In genomic region chrX:75083982-75084773, GRCm38 (mm10) we compare ENCODE assay signal across 8 mouse cellular contexts. TPM values are rescaled to one million over a fixed set of nuclear protein-coding genes. Genes with fewer than 3 reads are reported as not detected.
A peak's percentile ranks its signal among the peaks of the same experiment; 100 is the strongest.
DNase-seq lines count a peak whose midpoint lies in the region; ATAC-seq and TF ChIP-seq lines count a peak whose summit lies in the region.

No protein-coding gene starts in this region.

- TF ChIP-seq CTCF in cerebellum, adult 2 months (IDR thresholded peaks at IDR 0.05; ENCODE audit: borderline replicate concordance, insufficient read depth, low read depth, low read length) = no peak
- TF ChIP-seq CTCF in forebrain, postnatal 0 days (IDR thresholded peaks at IDR 0.05; ENCODE audit: low read depth) = no peak
- TF ChIP-seq CTCF in hindbrain, postnatal 0 days (IDR thresholded peaks at IDR 0.05; ENCODE audit: low read depth) = no peak

- WGBS in cerebellum, adult 2 months = 8% methylated on average over 25 of the region's 26 CpGs
- 33% methylated on average over 26 of the region's 26 CpGs for WGBS in forebrain, postnatal 0 days
- WGBS in hindbrain, postnatal 0 days = 37% methylated on average over 25 of the region's 26 CpGs

- no peaks in the 10 kb centered on the region for H3K27me3 ChIP-seq in cerebellum, adult 2 months (ENCODE audit: control insufficient read depth, insufficient read depth, low read length)
- H3K27me3 ChIP-seq in forebrain, postnatal 0 days (ENCODE audit: insufficient read depth, low read length) = no peaks in the 10 kb centered on the region
- H3K27me3 ChIP-seq in hindbrain, postnatal 0 days (ENCODE audit: insufficient read depth, low read length) = no peaks in the 10 kb centered on the region

- ATAC-seq in forebrain, postnatal 0 days = peak; percentile 87
- ATAC-seq in hindbrain, postnatal 0 days = peak; percentile 91

- no peaks in the 10 kb centered on the region for H3K4me1 ChIP-seq in cerebellum, adult 2 months (ENCODE audit: control insufficient read depth, insufficient read depth, low read length)
- no peaks in the 10 kb centered on the region for H3K4me1 ChIP-seq in forebrain, postnatal 0 days (ENCODE audit: insufficient read depth)
- no peaks in the 10 kb centered on the region for H3K4me1 ChIP-seq in hindbrain, postnatal 0 days (ENCODE audit: insufficient read depth, low read length)

- peak overlapping the region; percentile 50 for H3K9ac ChIP-seq in forebrain, postnatal 0 days
- H3K9ac ChIP-seq in hindbrain, postnatal 0 days (replicated peaks; ENCODE audit: low read length) = peak overlapping the region; percentile 30; the same call in 1 of the 2 replicates

- H3K4me2 ChIP-seq in forebrain, postnatal 0 days (ENCODE audit: low read depth) = peak overlapping the region; percentile 51
- H3K4me2 ChIP-seq in hindbrain, postnatal 0 days (ENCODE audit: low read depth, low read length) = peak overlapping the region; percentile 58

- H3K9me3 ChIP-seq in forebrain, postnatal 0 days (ENCODE audit: low read length) = no peaks in the 10 kb centered on the region
- no peaks in the 10 kb centered on the region for H3K9me3 ChIP-seq in hindbrain, postnatal 0 days (ENCODE audit: low read length)

- H3K4me3 ChIP-seq in cerebellum, adult 2 months (replicated peaks; ENCODE audit: insufficient read depth, low read depth, low read length) = peak overlapping the region; percentile 97
- peak overlapping the region; percentile 40 for H3K4me3 ChIP-seq in forebrain, postnatal 0 days (ENCODE audit: low read depth, low read length)
- peak overlapping the region; percentile 46 for H3K4me3 ChIP-seq in hindbrain, postnatal 0 days (ENCODE audit: low read length)

- TF ChIP-seq POLR2A in cerebellum, adult 2 months (IDR thresholded peaks at IDR 0.05; ENCODE audit: borderline replicate concordance, insufficient read depth, low read length) = no peak

- no peaks in the 10 kb centered on the region for H3K36me3 ChIP-seq in forebrain, postnatal 0 days (ENCODE audit: insufficient read depth)
- H3K36me3 ChIP-seq in hindbrain, postnatal 0 days (ENCODE audit: insufficient read depth, low read length) = no peaks in the 10 kb centered on the region

- DNase-seq in urinary bladder, postnatal 14 days (ENCODE audit: low spot score) = peak; percentile 2
- no peak for DNase-seq in urinary bladder, adult 2 months (ENCODE audit: low spot score)
- peak; percentile 49 for DNase-seq in cerebellum, adult 2 months
- peak; percentile 14 for DNase-seq in forebrain, postnatal 0 days
- peak; percentile 10 for DNase-seq in hindbrain, postnatal 0 days (ENCODE audit: low spot score)
- peak; percentile 29 for DNase-seq in liver
- peak; percentile 49 for DNase-seq in naive thymus-derived CD4-positive, alpha-beta T cell, adult 2 months (ENCODE audit: low read depth)
- no peak for DNase-seq in layer of hippocampus, adult 9-11 months

- peak overlapping the region; percentile 73; the same call in 1 of the 2 replicates for H3K27ac ChIP-seq in cerebellum, adult 2 months (ENCODE audit: insufficient read depth, low read length)
- H3K27ac ChIP-seq in forebrain, postnatal 0 days (ENCODE audit: low read depth, low read length) = peak overlapping the region; percentile 50; the same call in 1 of the 2 replicates
- peak overlapping the region; percentile 32; the same call in 1 of the 2 replicates for H3K27ac ChIP-seq in hindbrain, postnatal 0 days

RNA-seq across cellular contexts. Expression of gene Gab3, which starts 1.1 kb away (rescaled TPM):
- polyA plus RNA-seq in urinary bladder, adult 2 months (2012; rRNA removed) = 1.3 and 1.7 TPM in 2 replicates
- polyA plus RNA-seq in cerebellum, adult 2 months (2012; rRNA removed) = 1.6 and 1.8 TPM in 2 replicates
- 2.1 and 2.8 TPM in 2 replicates for total RNA-seq in forebrain, postnatal 0 days (2014; rRNA removed)
- polyA plus RNA-seq in forebrain, postnatal 0 days (2015; fragmentation: Nextera tagmentation; extraction: Ambion mirVana) = 1.4 and 2.5 TPM in 2 replicates
- total RNA-seq in hindbrain, postnatal 0 days (2014; rRNA removed) = 2.3 and 7.9 TPM in 2 replicates
- 3.5 and 3.7 TPM in 2 replicates for polyA plus RNA-seq in hindbrain, postnatal 0 days (2015; fragmentation: Nextera tagmentation; extraction: Ambion mirVana)

RNA-seq across cellular contexts. Expression of gene Dkc1, which starts 11.5 kb away (rescaled TPM):
- 26.4 and 28.9 TPM in 2 replicates for polyA plus RNA-seq in urinary bladder, adult 2 months (2012; rRNA removed)
- polyA plus RNA-seq in cerebellum, adult 2 months (2012; rRNA removed) = 43.9 and 48.8 TPM in 2 replicates
- total RNA-seq in forebrain, postnatal 0 days (2014; rRNA removed) = 16.5 and 33.4 TPM in 2 replicates
- 42.4 and 57.8 TPM in 2 replicates for polyA plus RNA-seq in forebrain, postnatal 0 days (2015; fragmentation: Nextera tagmentation; extraction: Ambion mirVana)
- 9.2 and 11.2 TPM in 2 replicates for total RNA-seq in hindbrain, postnatal 0 days (2014; rRNA removed)
- 56.6 and 63.7 TPM in 2 replicates for polyA plus RNA-seq in hindbrain, postnatal 0 days (2015; fragmentation: Nextera tagmentation; extraction: Ambion mirVana)

RNA-seq across cellular contexts. Expression of gene Mpp1, which starts 46.6 kb away (rescaled TPM):
- polyA plus RNA-seq in urinary bladder, adult 2 months (2012; rRNA removed) = 64.4 and 76.2 TPM in 2 replicates
- polyA plus RNA-seq in cerebellum, adult 2 months (2012; rRNA removed) = 45.3 and 48.7 TPM in 2 replicates
- total RNA-seq in forebrain, postnatal 0 days (2014; rRNA removed) = 20.4 and 25.5 TPM in 2 replicates
- 13.4 and 17.1 TPM in 2 replicates for polyA plus RNA-seq in forebrain, postnatal 0 days (2015; fragmentation: Nextera tagmentation; extraction: Ambion mirVana)
- 19.4 and 22.4 TPM in 2 replicates for total RNA-seq in hindbrain, postnatal 0 days (2014; rRNA removed)
- polyA plus RNA-seq in hindbrain, postnatal 0 days (2015; fragmentation: Nextera tagmentation; extraction: Ambion mirVana) = 23.2 TPM in 2 replicates

Comparison
In these comparisons a context has a peak if more than half of its experiments do, and no peak if none do; other contexts are left out.
1. DNase-seq: peak in urinary bladder, postnatal 14 days (single experiment), cerebellum, adult 2 months (2 of 2), forebrain, postnatal 0 days (single experiment), hindbrain, postnatal 0 days (single experiment), liver (single experiment) and naive thymus-derived CD4-positive, alpha-beta T cell, adult 2 months (single experiment); none in urinary bladder, adult 2 months (single experiment) and layer of hippocampus, adult 9-11 months (single experiment).
2. H3K4me3 ChIP-seq: peak in every context shown above with its lines; median percentile 97 in cerebellum, adult 2 months; 46 in hindbrain, postnatal 0 days; 40 in forebrain, postnatal 0 days.
3. Peak in every context shown above with its lines, with median percentiles within 50 percentile points of each other: H3K27ac ChIP-seq.